Mouse (Mus musculus): Measurements from ENCODE around the gene Eed. TPM values are rescaled to one million over a fixed set of nuclear protein-coding genes. Genes with fewer than 3 reads are reported as not detected.

Gene Eed
- polyA plus RNA-seq (2016; fragmentation: Nextera tagmentation; extraction: Ambion mirVana), result 59.8 and 74.4 TPM in 2 replicates

GRCm38 (mm10) chr7:89980485-89981422 is at the start of gene Eed:
Eed (minus strand) TSS chr7:89980983.
- H3K4me1 ChIP-seq, result peaks cover 16% of the 10 kb centered on the region; the same call in 1 of the 2 replicates
- no peaks in the 10 kb centered on the region for H3K27me3 ChIP-seq (ENCODE audit: insufficient read depth, poor library complexity, severe bottlenecking)
- under 1% methylated on average over 87 of the region's 87 CpGs for WGBS
- H3K27ac ChIP-seq, result peak within 1 kb of the TSS; percentile 98
- DNase-seq (ENCODE audit: low spot score), result peak; percentile 96
- H3K36me3 ChIP-seq, result peaks cover 13% of the 10 kb centered on the region
- H3K4me3 ChIP-seq, result peak within 1 kb of the TSS; percentile 87
- H3K9me3 ChIP-seq, result no peaks in the 10 kb centered on the region

- Histone ChIP-seq H3K4me3 (peak overlapping the region; percentile 31), H3K9me3 (no peaks in the 10 kb centered on the region), H3K27me3 (ENCODE audit: insufficient read depth, poor library complexity, severe bottlenecking) (no peaks in the 10 kb centered on the region), H3K27ac (peak overlapping the region; percentile 65), H3K36me3 (no peaks in the 10 kb centered on the region), H3K4me1 (peaks cover 28% of the 10 kb centered on the region)
- no peak for DNase-seq (ENCODE audit: low spot score)
- WGBS, result 32% methylated on average over 20 of the region's 20 CpGs
Observed at GRCm38 (mm10) chr7:90029548-90030485, 49.0 kb upstream of the Eed start.

DNA sequence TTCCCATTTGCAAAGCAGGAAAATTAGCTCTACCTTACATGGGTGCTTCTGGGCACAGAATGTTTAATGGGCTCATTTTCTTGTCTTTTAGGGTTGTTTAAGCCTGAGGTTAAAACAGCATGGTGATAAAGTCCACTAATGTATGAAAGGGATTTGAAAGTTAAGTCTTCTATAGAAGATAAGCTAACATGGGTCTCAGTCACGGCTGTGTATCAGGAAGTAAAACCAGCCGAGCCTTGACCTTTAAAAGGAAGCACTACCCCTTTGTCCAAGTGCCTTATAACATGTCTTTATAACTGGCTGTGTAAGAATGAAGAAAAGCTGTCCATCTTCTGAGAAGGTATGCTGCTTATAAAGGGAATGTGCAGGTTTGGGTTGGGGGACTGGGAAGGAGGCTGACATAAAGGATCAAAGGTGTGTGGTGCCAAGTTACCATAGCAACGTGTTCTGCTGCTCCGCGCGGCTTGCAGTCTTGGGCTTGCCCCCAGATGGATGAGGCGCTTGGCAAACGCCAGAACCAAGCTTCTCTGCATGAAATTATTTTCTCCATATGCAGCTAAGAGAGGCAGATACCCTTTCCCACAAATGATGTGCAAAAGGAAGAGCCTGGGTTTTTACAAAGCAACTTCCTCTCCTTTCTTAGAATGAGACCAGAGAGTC is 48.2 kb upstream of the Eed start:
- Histone ChIP-seq H3K36me3 (no peaks in the 10 kb centered on the region), H3K4me1 (peaks cover 28% of the 10 kb centered on the region), H3K9me3 (no peaks in the 10 kb centered on the region), H3K4me3 (no peak overlapping the region), H3K27me3 (ENCODE audit: insufficient read depth, poor library complexity, severe bottlenecking) (no peaks in the 10 kb centered on the region), H3K27ac (peak overlapping the region; percentile 65)
- DNase-seq (ENCODE audit: low spot score), result no peak
- 24% methylated on average over 8 of the region's 8 CpGs for WGBS

GRCm38 (mm10) chr7:90024975-90025374 is 44.2 kb upstream of the Eed start:
- Histone ChIP-seq H3K9me3 (no peaks in the 10 kb centered on the region), H3K36me3 (no peaks in the 10 kb centered on the region), H3K4me3 (no peak overlapping the region), H3K4me1 (peaks cover 30% of the 10 kb centered on the region), H3K27ac (no peak overlapping the region), H3K27me3 (ENCODE audit: insufficient read depth, poor library complexity, severe bottlenecking) (no peaks in the 10 kb centered on the region)
- no peak for DNase-seq (ENCODE audit: low spot score)
- 36% methylated on average over 6 of the region's 6 CpGs for WGBS

DNA sequence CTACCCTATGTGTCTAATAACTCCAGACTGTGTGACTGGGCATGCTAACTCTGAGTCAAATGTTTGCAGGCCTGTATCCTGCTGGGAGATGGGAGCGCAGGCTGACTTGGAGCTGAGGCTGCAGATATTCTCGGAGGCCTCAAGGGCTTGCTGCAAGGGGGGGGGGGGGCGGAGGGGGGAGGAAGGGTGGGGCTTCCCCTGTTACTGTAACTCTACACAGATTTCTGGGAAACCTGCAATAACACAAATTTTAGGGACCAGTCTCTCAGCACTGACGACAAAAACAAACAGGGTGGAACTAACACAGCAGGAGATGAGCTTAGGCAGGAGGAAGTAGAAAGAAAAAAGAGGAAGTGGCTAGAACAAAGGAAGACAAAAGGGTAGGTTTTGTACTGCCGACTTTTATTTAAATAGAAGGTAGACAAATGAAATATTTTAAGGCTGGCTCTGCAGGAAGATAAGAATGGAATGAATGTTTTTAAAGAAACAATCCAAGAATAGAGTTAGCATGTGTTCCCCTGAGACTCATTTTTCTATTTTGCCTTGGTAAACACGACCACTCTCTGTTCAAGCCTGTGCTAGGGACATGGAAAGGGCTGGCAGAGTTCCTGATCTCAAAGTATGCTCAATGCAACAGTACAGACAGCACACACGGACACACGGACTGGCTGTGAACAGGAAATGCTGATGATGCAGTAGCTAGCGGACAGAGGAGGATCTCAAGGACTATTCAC is 42.4 kb upstream of the Eed start:
- peaks cover 16% of the 10 kb centered on the region; the same call in 1 of the 2 replicates for H3K4me1 ChIP-seq
- no peak for DNase-seq (ENCODE audit: low spot score)
- H3K36me3 ChIP-seq, result no peaks in the 10 kb centered on the region
- no peaks in the 10 kb centered on the region for H3K27me3 ChIP-seq (ENCODE audit: insufficient read depth, poor library complexity, severe bottlenecking)
- no peak overlapping the region for H3K4me3 ChIP-seq
- H3K9me3 ChIP-seq, result no peaks in the 10 kb centered on the region
- peak overlapping the region; percentile 79; the same call in 1 of the 2 replicates for H3K27ac ChIP-seq
- WGBS, result 40% methylated on average over 8 of the region's 9 CpGs

DNA sequence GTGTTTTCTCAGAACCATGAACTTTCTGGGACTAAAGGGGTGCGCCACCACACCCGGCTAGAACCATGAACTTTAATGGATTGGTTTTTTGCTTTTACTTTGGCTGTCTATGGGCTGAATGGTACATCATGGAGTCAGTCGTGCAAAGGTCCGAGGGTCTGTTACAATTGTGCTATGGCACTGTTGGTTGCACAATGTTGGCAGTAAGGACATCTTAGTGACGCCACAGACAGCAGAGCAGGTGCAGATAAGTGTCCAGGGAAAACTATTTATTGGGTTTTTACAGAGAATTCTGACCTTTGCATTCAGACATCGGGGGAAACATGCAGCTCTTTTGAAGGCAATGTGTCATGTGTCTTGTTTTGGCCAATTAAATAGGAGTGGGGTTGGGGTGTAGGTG is 39.5 kb upstream of the Eed start:
- Histone ChIP-seq H3K36me3 (no peaks in the 10 kb centered on the region), H3K9me3 (no peaks in the 10 kb centered on the region), H3K4me3 (no peak overlapping the region), H3K27me3 (ENCODE audit: insufficient read depth, poor library complexity, severe bottlenecking) (no peaks in the 10 kb centered on the region), H3K27ac (no peak overlapping the region), H3K4me1 (peaks cover 23% of the 10 kb centered on the region)
- 91% methylated on average over 6 of the region's 6 CpGs for WGBS
- DNase-seq (ENCODE audit: low spot score), result no peak

DNA sequence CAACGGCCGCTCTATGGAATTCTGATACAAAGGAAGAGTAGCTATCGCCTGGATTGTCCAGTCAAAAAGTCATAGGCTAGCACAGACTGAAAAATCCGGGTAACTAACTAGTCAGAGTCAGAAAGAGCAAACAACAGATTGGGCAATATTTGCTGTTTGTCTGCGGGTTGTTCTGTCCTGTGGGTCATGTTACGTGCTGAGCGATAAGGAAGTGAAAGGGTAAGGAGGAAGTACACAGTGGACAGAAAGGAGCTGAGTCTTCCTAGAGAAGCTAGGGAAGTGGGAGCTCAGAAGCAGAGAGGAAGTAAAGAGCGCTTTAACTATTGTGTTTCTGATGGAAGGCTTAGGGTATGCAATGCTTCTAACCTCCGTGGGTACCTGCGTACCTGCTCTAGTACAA is 38.8 kb upstream of the Eed start:
- no peak overlapping the region for H3K4me3 ChIP-seq
- 75% methylated on average over 10 of the region's 10 CpGs for WGBS
- DNase-seq (ENCODE audit: low spot score), result no peak

GRCm38 (mm10) chr7:90016930-90017588 is 36.3 kb upstream of the Eed start:
- Histone ChIP-seq H3K27me3 (ENCODE audit: insufficient read depth, poor library complexity, severe bottlenecking) (no peaks in the 10 kb centered on the region), H3K9me3 (no peaks in the 10 kb centered on the region), H3K4me1 (peaks cover 12% of the 10 kb centered on the region), H3K27ac (no peak overlapping the region), H3K36me3 (no peaks in the 10 kb centered on the region), H3K4me3 (no peak overlapping the region)
- WGBS, result 28% methylated on average over 5 of the region's 5 CpGs
- DNase-seq (ENCODE audit: low spot score), result no peak

More for the DNA sequence above, 38.8 kb upstream of the Eed start:
- Histone ChIP-seq H3K27me3 (ENCODE audit: insufficient read depth, poor library complexity, severe bottlenecking) (no peaks in the 10 kb centered on the region), H3K4me1 (peaks cover 23% of the 10 kb centered on the region), H3K36me3 (no peaks in the 10 kb centered on the region), H3K9me3 (no peaks in the 10 kb centered on the region), H3K27ac (0 out of 2 replicates have a peak overlapping the region, but pooled peaks have one; percentile 38)

DNA sequence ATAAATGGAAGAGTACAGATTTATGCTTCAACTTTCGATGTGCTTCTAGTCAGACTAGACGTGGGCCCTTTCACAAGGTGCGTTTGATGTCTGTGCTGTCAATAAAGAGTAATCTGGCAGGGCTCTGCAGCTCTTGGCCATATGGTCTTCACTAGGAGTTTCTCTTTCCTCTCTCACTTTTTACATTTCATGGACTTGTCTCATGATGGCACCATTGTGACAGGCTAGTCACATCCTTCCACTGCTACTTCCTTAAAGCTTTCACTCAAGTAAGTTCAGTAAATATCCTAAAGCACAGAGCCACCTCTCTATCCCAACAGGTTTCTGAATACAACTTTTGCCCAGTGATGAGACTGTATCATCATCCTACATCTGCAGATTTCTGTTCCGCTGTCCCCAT is 35.7 kb upstream of the Eed start:
- H3K4me3 ChIP-seq, result no peak overlapping the region
- H3K27ac ChIP-seq, result no peak overlapping the region
- peaks cover 12% of the 10 kb centered on the region for H3K4me1 ChIP-seq
- H3K9me3 ChIP-seq, result no peaks in the 10 kb centered on the region
- 64% methylated on average over 4 of the region's 4 CpGs for WGBS
- H3K27me3 ChIP-seq (ENCODE audit: insufficient read depth, poor library complexity, severe bottlenecking), result no peaks in the 10 kb centered on the region
- H3K36me3 ChIP-seq, result no peaks in the 10 kb centered on the region
- DNase-seq (ENCODE audit: low spot score), result no peak

DNA sequence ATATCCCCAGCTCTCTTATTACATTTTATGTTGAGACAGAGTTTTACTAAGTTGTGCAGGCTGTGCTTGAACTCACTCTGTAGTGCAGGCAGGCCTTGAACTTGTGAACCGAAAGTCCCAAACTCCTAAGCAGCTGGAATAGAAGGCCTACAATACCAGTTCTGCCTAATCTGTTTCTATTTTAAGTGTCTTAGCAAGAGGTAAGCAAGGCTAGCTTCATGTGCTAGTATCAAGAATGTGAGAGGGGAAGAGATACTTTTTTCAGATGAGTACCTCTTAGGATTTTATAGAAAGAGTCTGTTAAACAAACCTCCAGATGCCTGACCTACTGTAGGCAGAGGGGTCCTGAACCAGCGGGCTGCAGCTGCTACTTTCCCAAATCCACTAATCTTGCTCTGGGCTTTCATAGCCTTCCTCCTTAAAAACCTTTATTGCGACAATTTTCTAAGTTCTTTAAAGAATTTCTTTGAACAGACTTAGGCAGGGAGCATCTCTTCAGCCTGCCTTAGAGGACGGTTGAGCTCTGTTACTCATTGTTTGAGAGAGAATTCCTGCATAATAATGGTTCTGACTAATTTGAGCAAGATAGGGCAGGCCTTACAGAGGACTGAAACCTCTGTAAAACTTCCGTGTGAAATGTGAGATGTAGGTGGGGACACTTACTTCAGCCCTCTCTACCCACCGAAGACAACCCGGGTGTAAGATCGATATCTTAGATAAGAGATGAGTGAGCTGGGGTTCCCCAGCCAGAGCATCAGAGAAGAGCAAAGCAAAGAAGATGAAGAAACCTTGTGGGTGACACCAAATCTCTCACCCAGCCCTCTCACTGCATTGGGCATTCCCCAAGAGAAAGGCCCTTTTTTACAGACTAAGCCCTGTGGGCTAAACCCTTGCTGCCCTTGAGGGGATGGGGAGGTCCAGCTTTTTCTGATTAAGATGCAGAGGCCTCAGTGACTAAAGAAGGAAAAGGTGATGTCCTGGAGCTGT is 26.2 kb upstream of the Eed start:
- WGBS, result 52% methylated on average over 8 of the region's 8 CpGs
- Histone ChIP-seq H3K27ac (no peak overlapping the region), H3K4me1 (no peaks in the 10 kb centered on the region), H3K36me3 (no peaks in the 10 kb centered on the region), H3K4me3 (no peak overlapping the region), H3K9me3 (no peaks in the 10 kb centered on the region), H3K27me3 (ENCODE audit: insufficient read depth, poor library complexity, severe bottlenecking) (no peaks in the 10 kb centered on the region)
- DNase-seq (ENCODE audit: low spot score), result no peak

GRCm38 (mm10) chr7:90004781-90005180 is 24.0 kb upstream of the Eed start:
- DNase-seq (ENCODE audit: low spot score), result no peak
- H3K4me3 ChIP-seq, result no peak overlapping the region
- H3K27ac ChIP-seq, result no peak overlapping the region
- no peaks in the 10 kb centered on the region for H3K9me3 ChIP-seq
- H3K4me1 ChIP-seq, result no peaks in the 10 kb centered on the region
- WGBS, result 87% methylated on average over 3 of the region's 3 CpGs
- no peaks in the 10 kb centered on the region for H3K27me3 ChIP-seq (ENCODE audit: insufficient read depth, poor library complexity, severe bottlenecking)
- no peaks in the 10 kb centered on the region for H3K36me3 ChIP-seq

Measured in heart, embryonic 10.5 days (tissue).